Mouse (Mus musculus) right cerebral cortex, postnatal 14 days (tissue): Measurements from ENCODE around the gene Tcn2.

ENCODE experiments used
- DNase-seq: peaks from one replicate; pipeline ENCODE4 v3.0.0; 2022

Tcn2 gene

DNA sequence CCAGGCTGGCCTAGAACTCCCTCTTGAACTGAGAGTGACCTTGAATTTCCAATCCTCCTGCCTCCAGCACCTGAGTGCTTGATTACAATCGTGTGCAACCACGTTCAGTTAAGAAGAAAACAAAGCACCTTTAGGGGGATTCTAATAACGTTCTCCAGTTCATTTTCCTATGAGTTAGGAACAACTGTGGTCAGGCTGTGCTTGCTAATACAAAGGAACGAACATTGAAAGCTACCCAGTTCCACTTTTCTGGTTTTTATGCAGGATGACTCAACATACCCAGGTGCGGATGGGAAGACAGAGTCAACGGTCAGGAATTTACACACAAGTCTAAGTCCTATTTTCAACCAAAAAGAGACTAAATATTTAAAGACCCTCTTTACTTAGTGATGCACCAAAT is 38.0 kb downstream of the Tcn2 start:
- no peak for DNase-seq

DNA sequence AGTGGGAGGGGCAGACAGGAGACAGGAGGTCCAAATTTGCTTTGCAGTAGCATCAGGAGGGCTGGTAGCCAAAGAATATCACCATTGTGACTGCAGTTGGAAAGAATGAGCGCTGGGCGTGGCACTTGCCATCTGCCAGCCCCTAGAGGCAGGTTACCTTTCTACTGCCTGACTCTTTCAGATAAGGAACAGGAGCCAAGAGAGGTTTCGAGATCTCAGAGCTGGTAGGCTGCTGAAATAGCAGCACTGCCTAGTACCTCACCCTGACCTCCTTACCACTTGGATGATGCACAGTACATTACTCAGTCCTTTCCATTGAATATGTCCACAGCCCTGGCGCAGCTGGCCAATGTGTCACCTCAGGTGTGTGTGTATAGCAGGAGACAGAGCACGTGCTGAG is 44.6 kb downstream of the Tcn2 start:
- DNase-seq: no peak

GRCm38 (mm10) chr11:3883711-3884110 is 48.2 kb downstream of the Tcn2 start:
- no peak for DNase-seq

- peak; percentile 81 for DNase-seq
Observed at GRCm38 (mm10) chr11:3879836-3880235, 52.1 kb downstream of the Tcn2 start.

- DNase-seq: no peak
Observed at GRCm38 (mm10) chr11:3878660-3879059, 53.3 kb downstream of the Tcn2 start.

DNA sequence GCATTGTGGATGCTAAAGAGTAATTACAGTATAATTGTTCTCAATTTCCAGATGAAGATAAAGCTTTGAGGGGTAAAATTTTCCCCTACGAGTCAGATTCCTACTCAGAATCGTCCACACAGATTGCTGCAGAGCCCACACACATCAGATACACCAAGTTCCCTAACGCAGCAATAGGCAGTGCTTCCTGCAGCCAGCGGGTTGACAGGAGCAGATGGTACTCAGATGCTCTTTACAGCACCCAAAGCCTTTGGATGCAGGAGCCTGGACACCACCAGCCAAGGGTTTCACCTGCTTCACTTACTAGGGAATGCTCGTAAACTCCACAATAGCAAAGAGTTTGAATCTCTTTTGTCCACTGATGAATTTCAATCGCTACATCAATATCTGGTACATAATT is 55.5 kb downstream of the Tcn2 start:
- no peak for DNase-seq
